Mouse (Mus musculus) lung, embryonic 16.5 days (tissue): ENCODE data around the gene Cdh8. TPM values are rescaled to one million over a fixed set of nuclear protein-coding genes. Genes with fewer than 3 reads are reported as not detected.
"Not testable (repeated sequence)": the region's sequence is repeated elsewhere in the genome, so short reads cannot be mapped to it uniquely, and the experiment has no call there.

Experiments used
- ATAC-seq: fragments of 200-750 bp; cut with Nextera tagmentation; 2 replicates; pipeline ENCODE4 v1.8.0; 2017; ENCODE audit warnings: low read depth, mild to moderate bottlenecking, moderate library complexity
- H3K27ac ChIP-seq: fragments of 300-500 bp; sonication (generic); 2 replicates; pipeline ENCODE4 v1.5.1; 2014; ENCODE audit warnings: mild to moderate bottlenecking, control low read depth, low read length
- H3K27me3 ChIP-seq: fragments of 300-500 bp; sonication (generic); 2 replicates; pipeline ENCODE4 v1.6.1; 2014; ENCODE audit warnings: low read depth, low read length, mixed read lengths; ENCODE audit not compliant: control insufficient read depth, insufficient read depth
- H3K36me3 ChIP-seq: fragments of 300-500 bp; sonication (generic); 2 replicates; pipeline ENCODE4 v1.6.1; 2014; ENCODE audit warnings: low read length; ENCODE audit not compliant: control insufficient read depth, insufficient read depth
- H3K4me1 ChIP-seq: fragments of 300-500 bp; sonication (generic); replicated peaks from 2 replicates; pipeline ENCODE4 v1.6.1; 2014; ENCODE audit warnings: low read length, mixed read lengths; ENCODE audit not compliant: control insufficient read depth, insufficient read depth
- H3K4me2 ChIP-seq: fragments of 300-500 bp; sonication (generic); 2 replicates; pipeline ENCODE4 v1.6.1; 2014; ENCODE audit warnings: low read depth, low read length, control low read depth
- H3K4me3 ChIP-seq: fragments of 300-500 bp; sonication (generic); 2 replicates; pipeline ENCODE4 v1.5.1; 2014; ENCODE audit warnings: mild to moderate bottlenecking, low read length, control low read depth
- H3K9ac ChIP-seq: fragments of 300-500 bp; sonication (generic); 2 replicates; pipeline ENCODE4 v1.6.1; 2014; ENCODE audit warnings: low read length, control low read depth
- H3K9me3 ChIP-seq: fragments of 300-500 bp; sonication (generic); 2 replicates; pipeline ENCODE4 v1.6.1; 2016; ENCODE audit warnings: low read length; ENCODE audit not compliant: control insufficient read depth
- WGBS: fragments of 180-500 bp; shearing (Covaris S2); extraction: QIAGEN DNeasy Blood & Tissue Kit; methylation state at CpG from one replicate; pipeline ENCODE4 v1.1.7; 2014; 5-methylcytosine and 5-hydroxymethylcytosine counted together
- polyA plus RNA-seq: library from polyadenylated mRNA; unstranded; fragments of >200 nt; fragmentation: Nextera tagmentation; extraction: Ambion mirVana; gene quantifications from 2 replicates; pipeline ENCODE4 v1.2.1, GENCODE M21; 2015

Gene Cdh8
- polyA plus RNA-seq, 1 experiment from 2014 or later, result 5.8 TPM

GRCm38 (mm10) chr8:99190643-99191042, 225.6 kb downstream of the Cdh8 start:
- no peak overlapping the region for H3K4me3 ChIP-seq
- no peak overlapping the region for H3K27ac ChIP-seq
- H3K9ac ChIP-seq, result no peak overlapping the region
- 79% methylated on average over 2 of the region's 2 CpGs for WGBS
- no peaks in the 10 kb centered on the region for H3K4me1 ChIP-seq
- H3K9me3 ChIP-seq, result no peaks in the 10 kb centered on the region
- no peak overlapping the region for H3K4me2 ChIP-seq
- no peaks in the 10 kb centered on the region for H3K36me3 ChIP-seq
- no peak for ATAC-seq
- no peaks in the 10 kb centered on the region for H3K27me3 ChIP-seq

- 91% methylated on average over 5 of the region's 5 CpGs for WGBS
- H3K9ac ChIP-seq, result no peak overlapping the region
- ATAC-seq, result no peak
Observed at GRCm38 (mm10) chr8:99186879-99187278, 229.4 kb downstream of the Cdh8 start.

GRCm38 (mm10) chr8:99184186-99184585, 232.1 kb downstream of the Cdh8 start:
- Histone ChIP-seq H3K4me3 (no peak overlapping the region), H3K4me2 (no peak overlapping the region), H3K4me1 (no peaks in the 10 kb centered on the region), H3K9ac (no peak overlapping the region), H3K9me3 (no peaks in the 10 kb centered on the region), H3K27ac (no peak overlapping the region), H3K27me3 (no peaks in the 10 kb centered on the region), H3K36me3 (no peaks in the 10 kb centered on the region)
- ATAC-seq, result no peak

More at GRCm38 (mm10) chr8:99186879-99187278, 229.4 kb downstream of the Cdh8 start:
- no peak overlapping the region for H3K27ac ChIP-seq
- H3K9me3 ChIP-seq, result no peaks in the 10 kb centered on the region
- H3K4me2 ChIP-seq, result no peak overlapping the region
- no peaks in the 10 kb centered on the region for H3K4me1 ChIP-seq
- H3K27me3 ChIP-seq, result no peaks in the 10 kb centered on the region
- no peaks in the 10 kb centered on the region for H3K36me3 ChIP-seq
- no peak overlapping the region for H3K4me3 ChIP-seq

GRCm38 (mm10) chr8:99166966-99167365, 249.3 kb downstream of the Cdh8 start:
- no peak overlapping the region for H3K4me2 ChIP-seq

DNA sequence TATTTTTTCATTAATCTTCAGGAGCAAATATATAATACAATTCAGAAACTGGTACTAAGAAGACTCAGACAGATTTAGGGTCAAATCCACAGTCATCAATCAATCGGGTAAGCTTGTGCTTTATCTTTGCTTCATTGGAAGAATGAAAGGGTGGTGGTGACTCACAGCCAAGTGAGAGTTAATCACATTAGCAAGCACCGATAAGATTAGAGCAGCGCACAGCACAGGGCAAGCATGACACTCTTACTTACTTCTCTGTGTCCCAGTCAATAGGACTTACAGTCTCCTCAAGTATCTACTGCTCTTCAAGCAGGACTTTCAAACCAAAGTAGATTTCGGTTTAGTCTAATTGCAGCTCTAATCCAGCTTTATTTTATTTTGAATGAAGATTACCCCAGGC, 254.6 kb downstream of the Cdh8 start:
- no peak for ATAC-seq
- Histone ChIP-seq H3K4me3 (no peak overlapping the region), H3K9me3 (no peaks in the 10 kb centered on the region), H3K4me2 (no peak overlapping the region), H3K27me3 (no peaks in the 10 kb centered on the region), H3K36me3 (no peaks in the 10 kb centered on the region), H3K9ac (no peak overlapping the region), H3K4me1 (no peaks in the 10 kb centered on the region), H3K27ac (no peak overlapping the region)
- WGBS, result 19% methylated on average over 4 of the region's 4 CpGs

More at GRCm38 (mm10) chr8:99166966-99167365, 249.3 kb downstream of the Cdh8 start:
- H3K27me3 ChIP-seq, result no peaks in the 10 kb centered on the region
- no peak overlapping the region for H3K9ac ChIP-seq
- no peaks in the 10 kb centered on the region for H3K9me3 ChIP-seq
- no peak for ATAC-seq
- no peak overlapping the region for H3K4me3 ChIP-seq
- no peaks in the 10 kb centered on the region for H3K4me1 ChIP-seq
- no peak overlapping the region for H3K27ac ChIP-seq
- no peaks in the 10 kb centered on the region for H3K36me3 ChIP-seq
- WGBS, result 50% methylated on average over 3 of the region's 3 CpGs

GRCm38 (mm10) chr8:99145436-99145835, 270.8 kb downstream of the Cdh8 start:
- Histone ChIP-seq H3K9ac (no peak overlapping the region), H3K27ac (no peak overlapping the region), H3K36me3 (no peaks in the 10 kb centered on the region), H3K27me3 (no peaks in the 10 kb centered on the region), H3K4me3 (no peak overlapping the region), H3K9me3 (no peaks in the 10 kb centered on the region), H3K4me2 (no peak overlapping the region), H3K4me1 (no peaks in the 10 kb centered on the region)
- WGBS, result 86% methylated on average over 6 of the region's 6 CpGs
- ATAC-seq, result no peak

- 48% methylated on average over 1 of the region's 1 CpGs for WGBS
- not testable (repeated sequence) for H3K9ac ChIP-seq, ATAC-seq, H3K36me3 ChIP-seq, H3K4me2 ChIP-seq, H3K9me3 ChIP-seq, H3K4me3 ChIP-seq, H3K27me3 ChIP-seq, H3K4me1 ChIP-seq, H3K27ac ChIP-seq
Observed at GRCm38 (mm10) chr8:99144761-99145160, 271.5 kb downstream of the Cdh8 start.

GRCm38 (mm10) chr8:99098453-99098852, 317.8 kb downstream of the Cdh8 start:
- no peaks in the 10 kb centered on the region for H3K27me3 ChIP-seq
- no peaks in the 10 kb centered on the region for H3K4me1 ChIP-seq
- 60% methylated on average over 2 of the region's 2 CpGs for WGBS
- H3K27ac ChIP-seq, result no peak overlapping the region
- no peak overlapping the region for H3K4me2 ChIP-seq
- H3K36me3 ChIP-seq, result no peaks in the 10 kb centered on the region
- no peak for ATAC-seq
- no peaks in the 10 kb centered on the region for H3K9me3 ChIP-seq
- no peak overlapping the region for H3K9ac ChIP-seq
- no peak overlapping the region for H3K4me3 ChIP-seq

DNA sequence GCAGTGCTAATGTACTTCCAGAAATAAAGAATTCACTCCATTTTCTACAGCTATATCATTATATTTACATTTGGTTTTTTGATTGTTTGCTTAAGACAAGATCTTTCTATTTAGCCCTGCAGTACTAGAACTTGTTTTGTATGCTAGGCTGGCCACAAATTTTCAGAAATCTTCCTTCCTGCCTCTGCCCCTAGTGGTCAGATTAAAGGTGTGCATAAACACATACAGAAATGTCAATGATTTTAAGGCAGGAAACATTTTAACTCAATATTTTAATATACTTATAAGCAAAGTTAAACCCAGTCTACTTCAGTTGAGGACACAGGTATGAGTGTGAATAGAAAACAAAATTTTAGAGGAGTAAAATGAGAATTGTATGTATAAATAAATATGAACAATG, 364.9 kb downstream of the Cdh8 start:
- no peaks in the 10 kb centered on the region for H3K4me1 ChIP-seq
- ATAC-seq, result no peak
- no peaks in the 10 kb centered on the region for H3K36me3 ChIP-seq
- no peaks in the 10 kb centered on the region for H3K27me3 ChIP-seq
- H3K4me2 ChIP-seq, result no peak overlapping the region
- H3K4me3 ChIP-seq, result no peak overlapping the region
- no peak overlapping the region for H3K9ac ChIP-seq
- no peaks in the 10 kb centered on the region for H3K9me3 ChIP-seq
- no peak overlapping the region for H3K27ac ChIP-seq

DNA sequence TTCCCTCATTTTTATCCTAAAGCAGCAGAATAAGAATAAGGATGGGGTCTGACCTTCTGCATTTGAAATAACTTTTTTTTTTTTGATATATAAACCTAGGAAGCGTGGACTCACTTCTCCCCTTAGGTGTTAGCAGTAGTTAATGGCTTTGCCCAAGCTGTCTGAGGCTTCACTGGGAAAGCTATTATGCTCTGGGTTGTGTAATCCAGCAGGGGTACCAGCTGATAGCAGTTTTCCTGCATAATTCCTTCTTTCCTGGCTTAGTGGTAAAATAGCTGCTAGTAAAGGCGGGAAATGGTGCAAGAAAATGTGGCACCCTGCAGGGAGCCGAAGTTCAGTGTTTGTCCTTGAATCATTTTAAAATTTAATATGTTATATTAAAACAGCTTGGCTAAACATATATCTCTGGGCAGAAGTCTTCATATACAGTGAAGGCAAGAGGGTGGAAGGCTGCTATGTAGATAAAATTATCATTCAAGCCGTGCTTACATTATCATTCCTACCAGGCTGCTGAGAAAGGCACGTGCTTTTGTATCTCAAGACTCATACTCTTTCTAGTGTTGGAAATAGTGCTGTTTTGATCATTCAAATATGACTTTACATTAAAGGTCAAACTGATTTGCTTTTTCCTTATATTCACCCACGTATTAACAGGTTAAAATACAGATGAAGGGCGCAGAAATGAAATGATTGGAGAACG, 367.5 kb downstream of the Cdh8 start:
- H3K4me1 ChIP-seq, result no peaks in the 10 kb centered on the region
- no peak overlapping the region for H3K4me3 ChIP-seq
- no peak overlapping the region for H3K9ac ChIP-seq
- no peak for ATAC-seq
- no peak overlapping the region for H3K4me2 ChIP-seq
- 72% methylated on average over 8 of the region's 8 CpGs for WGBS
- no peaks in the 10 kb centered on the region for H3K36me3 ChIP-seq
- H3K9me3 ChIP-seq, result no peaks in the 10 kb centered on the region
- no peak overlapping the region for H3K27ac ChIP-seq
- no peaks in the 10 kb centered on the region for H3K27me3 ChIP-seq
